Mouse (Mus musculus): Measurements from ENCODE around the gene Ncoa7. TPM values are rescaled to one million over a fixed set of nuclear protein-coding genes. Genes with fewer than 3 reads are reported as not detected.
"Not testable (repeated sequence)": the region's sequence is repeated elsewhere in the genome, so short reads cannot be mapped to it uniquely, and the experiment has no call there.

Ncoa7 gene
- total RNA-seq, 2 experiments from 2014 or later, result 1.5 to 2.8 TPM

DNA sequence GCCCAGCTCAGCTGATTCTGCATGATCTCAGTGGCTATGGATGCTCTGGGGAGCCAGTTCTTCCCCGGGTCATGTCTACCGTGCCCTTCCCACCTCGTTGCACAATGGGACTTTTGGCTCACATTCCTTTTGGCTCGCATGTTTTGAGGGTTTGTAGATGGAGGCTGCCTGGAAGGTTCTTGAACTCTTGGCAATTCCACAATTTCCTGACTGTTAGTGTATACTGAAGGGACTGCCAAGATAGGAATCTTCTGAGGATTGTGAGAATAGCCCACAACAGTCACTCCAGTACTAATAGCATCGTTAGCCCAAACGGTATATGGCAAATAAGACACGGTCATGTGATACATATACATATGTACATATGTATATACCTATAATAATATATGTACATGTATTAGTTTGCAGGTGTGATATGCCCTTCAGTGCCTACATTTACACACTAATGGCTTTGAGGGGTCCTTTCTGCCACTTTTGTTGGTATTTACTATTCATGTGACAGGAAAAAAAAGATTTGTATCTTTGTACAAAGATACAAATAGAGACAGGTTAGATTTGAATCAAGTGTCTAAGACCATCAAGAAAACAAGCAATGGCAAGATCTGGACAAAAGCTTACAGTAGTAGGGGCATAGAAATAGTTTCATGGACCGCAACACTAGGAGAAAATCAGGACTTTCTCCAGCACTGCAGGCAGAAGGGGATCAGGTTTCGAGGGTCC is 7.3 kb upstream of the Ncoa7 start:
- intact Hi-C loops (cut with DNase I), result loop anchor here (5.0 kb wide), 2 partner anchors 193 to 208 kb away; partner anchors contain the start of gene Trmt11
- TF ChIP-seq CTCF (IDR thresholded peaks at IDR 0.05), result no peak
- H3K27ac ChIP-seq, result peak overlapping the region; percentile 63
- peak overlapping the region; percentile 78 for H3K4me3 ChIP-seq
- peak; percentile 52 for DNase-seq

DNA sequence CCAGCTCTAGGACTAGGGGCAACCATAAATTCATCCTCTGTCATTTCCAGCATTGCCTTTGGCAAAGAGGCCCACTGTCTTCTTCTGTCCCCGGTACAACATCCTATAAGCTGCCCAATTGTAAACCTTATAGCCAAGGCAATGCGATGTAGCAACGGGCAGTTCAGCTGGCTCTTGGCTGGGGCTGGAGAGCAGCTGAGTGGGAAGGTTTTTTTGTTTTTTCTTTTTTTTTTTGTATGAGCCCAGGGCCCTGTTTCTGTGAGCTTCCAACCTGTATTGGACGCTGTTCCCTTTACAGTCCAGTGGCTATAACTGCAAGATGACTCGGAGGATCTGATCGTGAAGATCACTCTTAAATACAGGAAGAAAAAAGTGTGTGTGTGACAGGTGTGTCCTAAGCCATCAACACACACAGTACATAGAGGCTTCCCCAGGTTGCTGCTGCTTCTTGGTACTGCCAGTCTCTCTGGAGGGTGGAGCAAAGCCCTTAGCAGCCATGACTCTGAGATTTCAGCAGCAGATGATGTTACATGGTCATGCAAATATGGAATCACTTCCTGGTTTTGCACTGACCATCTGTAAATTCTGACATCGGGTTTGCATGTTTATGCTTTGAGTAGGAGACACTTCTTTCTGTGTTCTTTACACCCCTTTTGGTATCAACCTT is 594 bp upstream of the Ncoa7 start:
- TF ChIP-seq CTCF (IDR thresholded peaks at IDR 0.05), result no peak
- intact Hi-C loops (cut with DNase I), result no loop called here
- H3K4me3 ChIP-seq, result peak overlapping the region; percentile 91
- no peak for DNase-seq
- peak overlapping the region; percentile 91 for H3K27ac ChIP-seq

DNA sequence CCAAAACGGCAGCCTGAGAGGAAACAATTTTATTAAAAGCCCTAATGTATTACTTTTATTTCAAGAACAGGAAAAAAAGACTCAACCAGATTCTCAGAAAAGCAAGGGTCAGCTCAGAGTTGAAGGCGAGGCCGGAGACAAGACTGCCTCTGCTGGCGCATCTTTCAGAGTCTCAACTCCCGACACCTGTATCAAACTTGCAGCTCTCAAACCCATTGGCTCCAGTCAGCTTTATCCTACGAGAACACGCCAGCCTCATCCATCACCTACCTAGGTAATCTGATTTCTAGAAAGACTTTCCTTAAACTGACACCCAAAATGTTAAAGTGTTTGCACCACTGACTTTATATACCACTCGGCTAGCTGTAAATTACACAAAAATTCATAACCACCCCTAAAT is 1.1 kb downstream of the Ncoa7 start:
- no peak for DNase-seq
- no peak for TF ChIP-seq CTCF (IDR thresholded peaks at IDR 0.05)
- Histone ChIP-seq H3K4me3 (peak overlapping the region; percentile 91), H3K27ac (peak overlapping the region; percentile 91)
- intact Hi-C loops (cut with DNase I), result no loop called here

DNA sequence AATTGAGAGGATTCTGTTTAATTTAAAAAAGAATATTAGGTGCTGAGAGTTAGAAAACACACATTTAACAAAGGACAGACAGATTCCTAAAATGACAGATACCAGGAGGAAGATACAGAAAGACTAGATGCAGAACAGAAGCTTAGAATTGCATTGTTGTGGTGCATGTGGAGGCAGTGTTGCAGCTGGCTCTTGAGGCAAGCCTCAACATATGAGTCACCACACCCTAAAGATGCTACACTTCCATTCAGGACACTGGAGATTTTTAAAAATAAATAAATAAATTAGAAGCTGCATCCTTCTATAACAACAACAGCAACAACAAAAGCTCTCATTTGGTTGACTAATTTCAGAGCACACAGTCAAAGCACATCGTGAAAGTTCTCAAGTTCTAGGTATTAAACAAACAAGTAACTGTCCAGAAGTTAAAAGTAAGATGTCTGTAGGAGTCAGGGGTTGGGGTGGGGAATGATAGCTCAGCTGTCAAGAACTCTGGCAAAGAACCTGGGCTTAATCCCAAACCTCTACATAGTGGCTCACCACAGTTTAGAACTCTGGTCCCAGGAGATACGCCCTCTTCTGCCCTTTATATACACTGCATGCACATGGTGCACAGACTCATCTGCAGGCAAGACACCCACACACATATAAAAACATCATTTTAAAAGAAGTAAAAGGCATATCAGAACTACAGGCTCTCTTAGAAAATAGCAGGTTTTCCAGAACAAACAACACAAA is 3.2 kb downstream of the Ncoa7 start:
- intact Hi-C loops (cut with DNase I), result no loop called here
- DNase-seq, result no peak
- Histone ChIP-seq H3K4me3 (no peak overlapping the region), H3K27ac (no peak overlapping the region)
- TF ChIP-seq CTCF (IDR thresholded peaks at IDR 0.05), result no peak

DNA sequence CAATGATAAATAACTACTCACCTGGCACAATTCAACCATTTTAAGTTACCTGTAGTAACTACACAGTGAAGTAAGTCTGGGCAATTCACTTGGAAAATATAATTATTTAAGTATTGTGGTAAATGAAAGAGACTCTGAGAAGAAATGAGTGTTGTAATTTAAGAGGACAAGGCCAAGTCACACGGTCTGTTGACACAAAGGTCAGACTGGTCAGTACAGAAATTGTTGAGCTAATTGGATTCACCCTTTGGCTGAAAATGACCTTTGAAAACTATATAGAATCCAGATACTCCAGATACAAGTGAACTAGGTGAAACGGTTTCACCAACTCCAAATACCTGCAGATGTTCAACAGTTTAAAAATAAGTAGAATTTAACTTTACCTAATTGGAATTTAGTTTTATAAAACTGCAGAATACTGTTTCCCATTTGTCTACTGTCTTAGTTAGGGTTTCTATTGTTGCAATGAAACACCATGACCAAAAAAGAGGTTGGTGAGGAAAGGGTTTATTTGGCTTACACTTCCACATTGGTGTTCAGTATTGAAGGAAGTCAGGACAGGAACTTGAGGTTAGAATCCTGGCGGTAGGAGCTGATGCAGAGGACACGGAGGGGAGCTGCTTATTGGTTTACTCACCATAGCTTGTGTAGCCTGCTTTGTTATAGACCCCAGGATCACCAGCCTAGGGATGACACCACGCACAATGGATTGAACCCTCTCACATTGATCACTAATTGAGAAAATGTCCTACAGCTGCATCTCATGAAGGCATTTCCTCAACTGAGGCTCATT is 6.5 kb downstream of the Ncoa7 start:
- no peak for DNase-seq
- H3K4me3 ChIP-seq, result no peak overlapping the region
- no peak for TF ChIP-seq CTCF (IDR thresholded peaks at IDR 0.05)
- intact Hi-C loops (cut with DNase I), result no loop called here
- no peak overlapping the region for H3K27ac ChIP-seq

DNA sequence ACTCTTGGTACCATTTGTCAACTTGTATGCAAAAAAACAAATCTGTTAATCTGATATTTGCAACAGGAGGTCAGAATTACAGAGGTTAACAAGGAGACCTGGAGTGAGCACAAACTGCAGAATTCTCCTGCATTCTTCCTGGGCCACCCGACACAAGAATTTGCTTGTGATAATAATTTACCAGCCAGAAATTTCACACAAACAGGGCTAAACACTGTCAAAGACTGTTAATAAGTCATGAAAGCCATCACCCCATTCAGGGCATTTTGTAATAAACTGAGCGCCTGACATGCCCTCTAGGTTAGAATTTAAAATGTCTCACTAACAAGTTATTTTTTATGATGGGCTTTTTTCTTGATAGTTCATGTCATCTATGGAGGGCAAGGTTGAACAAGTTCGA is 12.1 kb downstream of the Ncoa7 start:
- TF ChIP-seq CTCF (IDR thresholded peaks at IDR 0.05), result no peak
- no peak overlapping the region for H3K27ac ChIP-seq
- DNase-seq, result no peak
- intact Hi-C loops (cut with DNase I), result no loop called here
- no peak overlapping the region for H3K4me3 ChIP-seq

DNA sequence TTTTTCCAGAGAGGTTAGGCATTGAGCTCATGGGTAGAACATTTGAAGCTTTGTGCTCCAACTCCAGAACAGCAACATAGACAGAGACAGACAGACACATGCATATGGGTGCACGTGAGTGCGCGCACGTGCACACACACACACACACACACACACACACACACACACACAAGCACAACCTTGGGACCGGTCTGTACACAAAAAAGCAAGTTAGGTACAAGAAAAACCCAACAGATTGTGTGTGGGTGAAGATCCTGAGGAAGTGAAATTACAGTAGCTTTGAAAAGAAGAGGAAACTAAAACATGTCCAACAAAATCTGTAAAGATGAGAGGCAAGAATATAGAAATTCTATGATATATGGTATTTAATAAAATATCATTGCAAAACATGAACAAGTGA is 13.6 kb downstream of the Ncoa7 start:
- intact Hi-C loops (cut with DNase I), result no loop called here
- H3K27ac ChIP-seq, result no peak overlapping the region
- H3K4me3 ChIP-seq, result no peak overlapping the region
- DNase-seq, result no peak
- no peak for TF ChIP-seq CTCF (IDR thresholded peaks at IDR 0.05)

DNA sequence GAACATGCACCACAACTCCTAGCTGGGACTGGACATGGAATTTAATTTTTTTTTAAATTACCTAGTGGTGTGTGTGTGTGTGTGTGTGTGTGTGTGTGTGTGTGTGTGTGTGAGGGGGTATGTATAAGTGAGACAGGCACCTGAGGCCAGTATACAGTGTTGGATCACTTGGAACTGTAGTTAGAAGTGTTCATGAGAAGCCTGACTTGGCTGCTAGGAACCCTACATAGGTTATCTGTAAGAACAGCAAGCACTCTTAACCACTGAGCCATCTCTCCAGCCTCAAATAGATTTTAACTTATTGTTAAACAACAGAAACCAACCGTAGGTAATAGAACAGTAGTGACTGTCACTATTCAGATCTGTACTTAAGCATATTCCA is 14.8 kb downstream of the Ncoa7 start:
- DNase-seq, result no peak
- no peak for TF ChIP-seq CTCF (IDR thresholded peaks at IDR 0.05)
- Histone ChIP-seq H3K4me3 (no peak overlapping the region), H3K27ac (no peak overlapping the region)
- intact Hi-C loops (cut with DNase I), result no loop called here

DNA sequence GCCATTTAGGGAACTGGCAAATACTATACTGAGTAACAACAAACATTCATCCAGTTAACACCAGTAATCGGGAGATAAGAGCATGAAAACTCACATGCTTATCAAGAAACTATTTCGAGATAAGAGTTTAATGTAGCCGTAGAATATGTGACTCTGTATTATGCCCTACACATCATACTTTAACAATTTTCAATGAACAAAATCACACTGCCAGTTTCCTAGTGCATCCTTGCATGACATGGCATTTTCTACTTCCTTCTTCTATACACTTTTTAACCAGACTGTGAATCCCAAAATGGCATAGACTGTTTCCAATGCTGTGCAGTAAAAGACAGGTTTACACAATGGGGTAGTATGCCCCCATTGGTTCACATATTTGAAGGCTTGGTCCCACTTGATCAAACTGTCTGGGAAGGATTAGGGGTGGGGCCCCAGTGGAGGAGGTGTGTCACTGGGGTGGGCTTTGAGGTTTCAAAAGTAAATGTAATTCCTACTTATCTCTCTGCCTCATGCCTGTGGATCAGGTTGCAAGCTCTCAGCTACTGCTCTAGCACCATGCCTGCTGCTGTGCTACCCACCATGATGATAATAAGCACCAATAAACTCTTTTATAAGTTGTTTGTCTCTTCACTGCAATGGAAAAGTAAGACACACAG is 15.3 kb downstream of the Ncoa7 start:
- Histone ChIP-seq H3K27ac (no peak overlapping the region), H3K4me3 (no peak overlapping the region)
- TF ChIP-seq CTCF (IDR thresholded peaks at IDR 0.05), result no peak
- intact Hi-C loops (cut with DNase I), result no loop called here
- no peak for DNase-seq

DNA sequence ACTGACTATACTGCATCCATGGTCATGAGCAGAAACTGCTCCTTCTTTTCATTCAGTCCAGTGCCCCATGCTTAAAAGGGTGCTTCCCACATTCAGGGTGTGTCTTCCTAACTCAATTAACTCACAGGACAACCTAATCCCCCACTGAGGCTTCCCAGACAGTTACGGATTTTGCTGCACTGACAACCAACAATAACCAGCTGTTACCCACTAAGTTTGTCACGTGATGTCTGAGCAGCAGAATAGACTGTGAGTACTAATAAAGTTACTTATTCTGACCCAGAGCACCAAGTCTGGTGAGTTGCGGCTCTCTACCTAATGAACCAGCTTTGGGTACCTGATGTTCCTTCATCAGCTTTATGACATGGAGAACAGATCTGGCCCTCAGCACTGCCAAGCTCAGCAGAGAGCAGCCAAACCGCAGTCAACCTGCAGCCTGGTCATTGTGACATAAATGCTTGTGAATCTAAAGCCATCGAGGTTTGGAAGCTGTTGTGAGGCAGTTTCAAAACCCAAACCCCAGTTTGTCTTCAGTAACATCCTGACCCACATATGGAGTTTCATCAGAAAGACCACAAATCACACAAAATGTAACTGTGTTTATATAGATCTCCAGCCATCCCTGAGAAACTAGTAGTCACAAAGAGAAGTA is 16.9 kb downstream of the Ncoa7 start:
- TF ChIP-seq CTCF (IDR thresholded peaks at IDR 0.05), result no peak
- intact Hi-C loops (cut with DNase I), result no loop called here
- no peak overlapping the region for H3K4me3 ChIP-seq
- no peak overlapping the region for H3K27ac ChIP-seq
- DNase-seq, result no peak

DNA sequence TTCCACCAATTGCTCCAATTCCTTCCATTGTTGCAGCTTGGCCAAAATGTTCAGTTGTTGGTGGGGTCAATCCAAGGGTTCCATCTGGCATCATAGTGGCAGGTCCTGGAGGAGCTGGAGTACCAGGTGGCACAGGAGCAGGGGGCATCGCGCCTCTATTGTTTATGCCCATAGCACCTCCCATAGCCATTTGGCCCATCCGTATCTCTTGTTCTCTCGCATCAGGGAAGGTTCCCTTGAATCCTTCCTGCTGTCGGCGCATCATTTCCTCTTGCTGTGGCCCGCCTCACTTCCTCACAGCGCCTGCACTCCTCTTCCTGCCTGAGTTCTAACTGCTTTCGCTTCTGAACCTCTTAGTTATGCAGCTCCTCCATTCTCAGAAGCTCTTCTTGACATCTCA is 22.2 kb downstream of the Ncoa7 start:
- DNase-seq; intact Hi-C loops (cut with DNase I); H3K27ac ChIP-seq; H3K4me3 ChIP-seq: not testable (repeated sequence)

DNA sequence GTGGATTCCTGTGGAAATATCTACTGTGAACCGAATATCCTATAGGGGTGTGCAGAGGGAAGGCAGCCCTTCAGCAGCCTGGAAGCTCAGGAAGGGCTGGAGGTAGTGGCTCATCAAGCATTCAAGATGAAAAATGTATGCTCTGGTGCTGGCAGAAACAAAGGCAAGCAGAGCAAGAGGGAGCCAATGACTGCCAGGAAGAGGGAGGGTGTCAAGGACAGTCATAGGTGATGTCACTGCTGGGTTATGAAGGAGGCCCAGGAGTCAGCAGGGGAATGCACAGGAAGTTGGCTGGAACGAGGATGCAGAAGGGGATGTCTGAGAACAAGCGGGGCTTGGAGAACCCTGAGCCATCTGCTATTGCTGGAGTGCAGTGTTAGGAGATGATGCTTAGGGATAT is 24.9 kb downstream of the Ncoa7 start:
- no peak overlapping the region; the same call in 1 of the 2 replicates for H3K4me3 ChIP-seq
- H3K27ac ChIP-seq, result 0 out of 2 replicates have a peak overlapping the region, but pooled peaks have one; percentile 20
- peak; percentile 43 for DNase-seq
- TF ChIP-seq CTCF (IDR thresholded peaks at IDR 0.05), result no peak
- intact Hi-C loops (cut with DNase I), result no loop called here
